Comparison of ENCODE assay signal across 10 mouse cellular contexts in genomic region chr9:45815525-45815924, GRCm38 (mm10). TPM values are rescaled to one million over a fixed set of nuclear protein-coding genes. Genes with fewer than 3 reads are reported as not detected.
DNase-seq lines count a peak whose midpoint lies in the region; ATAC-seq and TF ChIP-seq lines count a peak whose summit lies in the region.
"Had no signal": no experiment of that assay in that cellular context is flagged by ENCODE, and none has a peak within 500 bp of the region (broad histone marks: within the 10 kb centered on the region; RNA-seq: fewer than 3 reads in every experiment).

No protein-coding gene starts in this region.

- WGBS in heart, postnatal 0 days = 74% methylated on average over 10 of the region's 10 CpGs
- WGBS in intestine, embryonic 15.5 days = 65% methylated on average over 10 of the region's 10 CpGs

- H3K27ac ChIP-seq in heart, postnatal 0 days (ENCODE audit: low read depth) = peak overlapping the region; percentile 72
- no peak overlapping the region for H3K27ac ChIP-seq in intestine, embryonic 15.5 days
- H3K27ac ChIP-seq: layer of hippocampus, adult 2 months had no signal

- H3K4me1 ChIP-seq in heart, postnatal 0 days (ENCODE audit: control insufficient read depth, insufficient read depth) = peaks cover 11% of the 10 kb centered on the region
- peaks cover 6% of the 10 kb centered on the region; the same call in 1 of the 2 replicates for H3K4me1 ChIP-seq in intestine, embryonic 15.5 days (replicated peaks)

- TF ChIP-seq EP300 in heart, postnatal 0 days (IDR thresholded peaks at IDR 0.05; ENCODE audit: low read depth) = no peak

- 0 out of 2 replicates have a peak overlapping the region, but pooled peaks have one; percentile 19 for H3K9ac ChIP-seq in heart, postnatal 0 days (replicated peaks; ENCODE audit: low read depth, low read length)
- H3K9ac ChIP-seq in intestine, embryonic 15.5 days = no peak overlapping the region

- no peaks in the 10 kb centered on the region for H3K36me3 ChIP-seq in heart, postnatal 0 days (replicated peaks; ENCODE audit: control insufficient read depth, insufficient read depth, low read length)
- peaks cover 2% of the 10 kb centered on the region; the same call in 1 of the 2 replicates for H3K36me3 ChIP-seq in intestine, embryonic 15.5 days

- peak; percentile 42 for ATAC-seq in heart, postnatal 0 days (ENCODE audit: insufficient read depth, low read depth)
- ATAC-seq in common myeloid progenitor, adult 5-6 weeks (replicated peaks; ENCODE audit: low read depth, poor library complexity, severe bottlenecking) = peak; percentile 51
- peak; percentile 47 for ATAC-seq in intestine, embryonic 15.5 days
- peak; percentile 92 for ATAC-seq in megakaryocyte, adult 5-6 weeks (ENCODE audit: poor library complexity, severe bottlenecking)

- no peak for TF ChIP-seq CTCF in heart, postnatal 0 days (IDR thresholded peaks at IDR 0.05; ENCODE audit: low read depth)

- H3K27me3 ChIP-seq in heart, postnatal 0 days (ENCODE audit: control insufficient read depth, insufficient read depth, low read length) = no peaks in the 10 kb centered on the region
- no peaks in the 10 kb centered on the region for H3K27me3 ChIP-seq in intestine, embryonic 15.5 days (replicated peaks)

- DNase-seq in heart, postnatal 0 days (ENCODE audit: low spot score) = no peak
- DNase-seq in heart, postnatal 36 days = no peak
- DNase-seq in left cerebral cortex, postnatal 14 days (ENCODE audit: low spot score in 2 of 2) = no peak
- DNase-seq in urinary bladder, adult 18-20 months (ENCODE audit: low spot score in 2 of 2) = no peak
- no peak for DNase-seq in spleen, postnatal 36 days (ENCODE audit: low spot score in 2 of 2)
- DNase-seq: thymus, postnatal 25 days had no signal

- intact Hi-C loops in heart, postnatal 36 days (cut with DNase I) = no loop called here
- intact Hi-C loops in left cerebral cortex, postnatal 14 days (cut with DNase I) = no loop called here

- no peaks in the 10 kb centered on the region for H3K9me3 ChIP-seq in heart, postnatal 0 days (replicated peaks; ENCODE audit: control insufficient read depth, low read length)
- no peaks in the 10 kb centered on the region for H3K9me3 ChIP-seq in intestine, embryonic 15.5 days

- no peak overlapping the region for H3K4me3 ChIP-seq in heart, postnatal 0 days (ENCODE audit: low read depth, low read length)
- no peak overlapping the region for H3K4me3 ChIP-seq in intestine, embryonic 15.5 days (replicated peaks)
- H3K4me3 ChIP-seq: layer of hippocampus, adult 2 months had no signal

- no peak overlapping the region for H3K4me2 ChIP-seq in heart, postnatal 0 days (ENCODE audit: low read depth, low read length)
- no peak overlapping the region for H3K4me2 ChIP-seq in intestine, embryonic 15.5 days (replicated peaks)

RNA-seq across cellular contexts. Expression of gene Cep164, which starts 13.0 kb away (rescaled TPM):
- total RNA-seq in heart, postnatal 0 days (2014; rRNA removed; ENCODE audit: low replicate concordance) = 15.7 and 29.8 TPM in 2 replicates
- 7.0 and 9.4 TPM in 2 replicates for polyA plus RNA-seq in heart, postnatal 0 days (2015; fragmentation: Nextera tagmentation; extraction: Ambion mirVana)
- 1 to 10 TPM; 6.8 to 7.6 TPM for total RNA-seq in heart, postnatal 36 days (2021)
- total RNA-seq in common myeloid progenitor, adult 5-6 weeks (2017) = 12.4 and 13.8 TPM in 2 replicates
- polyA plus RNA-seq in intestine, embryonic 15.5 days (2015; fragmentation: Nextera tagmentation; extraction: Ambion mirVana) = 21.1 and 24.9 TPM in 2 replicates
- total RNA-seq in megakaryocyte, adult 5-6 weeks (2015) = 11.1 and 11.9 TPM in 2 replicates
- total RNA-seq in megakaryocyte, adult 5-6 weeks (2017) = 9.8 and 16.3 TPM in 2 replicates
- total RNA-seq in left cerebral cortex, postnatal 14 days (2021) = 10 to 100 TPM; 15.0 to 15.4 TPM

RNA-seq across cellular contexts. Expression of gene Bace1, which starts 22.9 kb away (rescaled TPM):
- 29.0 and 52.6 TPM in 2 replicates for total RNA-seq in heart, postnatal 0 days (2014; rRNA removed; ENCODE audit: low replicate concordance)
- polyA plus RNA-seq in heart, postnatal 0 days (2015; fragmentation: Nextera tagmentation; extraction: Ambion mirVana) = 16.7 and 17.8 TPM in 2 replicates
- total RNA-seq in heart, postnatal 36 days (2021) = 10 to 100 TPM; 27.8 to 32.0 TPM
- 9.0 and 13.7 TPM in 2 replicates for total RNA-seq in common myeloid progenitor, adult 5-6 weeks (2017)
- polyA plus RNA-seq in intestine, embryonic 15.5 days (2015; fragmentation: Nextera tagmentation; extraction: Ambion mirVana) = 20.8 and 22.5 TPM in 2 replicates
- total RNA-seq in megakaryocyte, adult 5-6 weeks (2015) = 2.9 and 3.5 TPM in 2 replicates
- total RNA-seq in megakaryocyte, adult 5-6 weeks (2017) = 4.1 and 7.2 TPM in 2 replicates
- 100 to 1,000 TPM; 108 to 111 TPM for total RNA-seq in left cerebral cortex, postnatal 14 days (2021)

Comparison
In these comparisons a context has a peak if more than half of its experiments do, and no peak if none do; other contexts are left out.
1. ATAC-seq: peak in every context shown above with its lines; median percentile 92 in megakaryocyte, adult 5-6 weeks; 51 in common myeloid progenitor, adult 5-6 weeks; 47 in intestine, embryonic 15.5 days; 42 in heart, postnatal 0 days.